Mouse (Mus musculus) hindbrain, embryonic 12.5 days (tissue): ENCODE data around the gene Eps8l3. TPM values are rescaled to one million over a fixed set of nuclear protein-coding genes. Genes with fewer than 3 reads are reported as not detected.
A peak's percentile ranks its signal among the peaks of the same experiment; 100 is the strongest.

Source experiments
- ATAC-seq: fragments of 200-750 bp; cut with Nextera tagmentation; 2 replicates; pipeline ENCODE4 v1.8.0; 2017; ENCODE audit warnings: moderate TSS enrichment; ENCODE audit not compliant: low FRiP score
- H3K27ac ChIP-seq: fragments of 300-500 bp; sonication (generic); 2 replicates; pipeline ENCODE4 v1.5.1; 2016; ENCODE audit warnings: mild to moderate bottlenecking
- H3K27me3 ChIP-seq: fragments of 300-500 bp; sonication (generic); 2 replicates; pipeline ENCODE4 v1.6.1; 2016; ENCODE audit warnings: mild to moderate bottlenecking
- H3K36me3 ChIP-seq: fragments of 300-500 bp; sonication (generic); 2 replicates; pipeline ENCODE4 v1.6.1; 2016; ENCODE audit warnings: mild to moderate bottlenecking
- H3K4me1 ChIP-seq: fragments of 300-500 bp; sonication (generic); 2 replicates; pipeline ENCODE4 v1.6.1; 2016
- H3K4me2 ChIP-seq: fragments of 300-500 bp; sonication (generic); replicated peaks from 2 replicates; pipeline ENCODE4 v1.6.1; 2016; ENCODE audit warnings: mild to moderate bottlenecking
- H3K4me3 ChIP-seq: fragments of 300-500 bp; sonication (generic); 2 replicates; pipeline ENCODE4 v1.5.1; 2016; ENCODE audit warnings: mild to moderate bottlenecking
- H3K9ac ChIP-seq: fragments of 300-500 bp; sonication (generic); 2 replicates; pipeline ENCODE4 v1.6.1; 2016; ENCODE audit warnings: mild to moderate bottlenecking, moderate library complexity
- H3K9me3 ChIP-seq: fragments of 300-500 bp; sonication (generic); replicated peaks from 2 replicates; pipeline ENCODE4 v1.6.1; 2016; ENCODE audit warnings: mild to moderate bottlenecking
- WGBS: fragments of 180-500 bp; shearing (Covaris S2); methylation state at CpG from one replicate; pipeline ENCODE4 v1.1.7; 2016; 5-methylcytosine and 5-hydroxymethylcytosine counted together
- polyA plus RNA-seq: library from polyadenylated mRNA; unstranded; fragments of >200 nt; fragmentation: Nextera tagmentation; extraction: Ambion mirVana; gene quantifications from 2 replicates; pipeline ENCODE4 v1.2.1, GENCODE M21; 2016

Gene Eps8l3
- polyA plus RNA-seq, 1 experiment from 2014 or later, result not detected

GRCm38 (mm10) chr3:107920348-107920747 lies 43.3 kb downstream of the Eps8l3 start:
- ATAC-seq, result no peak

GRCm38 (mm10) chr3:107925335-107925734 lies 48.3 kb downstream of the Eps8l3 start:
- Histone ChIP-seq H3K4me3 (no peak overlapping the region), H3K9me3 (no peaks in the 10 kb centered on the region), H3K4me2 (no peak overlapping the region), H3K27ac (no peak overlapping the region), H3K27me3 (no peaks in the 10 kb centered on the region), H3K9ac (no peak overlapping the region), H3K4me1 (peaks cover 8% of the 10 kb centered on the region), H3K36me3 (no peaks in the 10 kb centered on the region)
- no peak for ATAC-seq
- WGBS, result 93% methylated on average over 3 of the region's 3 CpGs

More at GRCm38 (mm10) chr3:107920348-107920747, 43.3 kb downstream of the Eps8l3 start:
- no peak overlapping the region for H3K27ac ChIP-seq
- no peak overlapping the region for H3K4me3 ChIP-seq
- H3K4me1 ChIP-seq, result no peaks in the 10 kb centered on the region
- no peak overlapping the region for H3K9ac ChIP-seq
- H3K4me2 ChIP-seq, result no peak overlapping the region
- H3K36me3 ChIP-seq, result no peaks in the 10 kb centered on the region
- WGBS, result 91% methylated on average over 5 of the region's 5 CpGs
- no peaks in the 10 kb centered on the region for H3K27me3 ChIP-seq
- H3K9me3 ChIP-seq, result no peaks in the 10 kb centered on the region

GRCm38 (mm10) chr3:107927841-107928240 lies 50.8 kb downstream of the Eps8l3 start:
- 69% methylated on average over 3 of the region's 3 CpGs for WGBS
- Histone ChIP-seq H3K9me3 (no peaks in the 10 kb centered on the region), H3K4me2 (no peak overlapping the region), H3K27me3 (no peaks in the 10 kb centered on the region), H3K4me3 (no peak overlapping the region), H3K9ac (no peak overlapping the region), H3K36me3 (no peaks in the 10 kb centered on the region), H3K27ac (no peak overlapping the region), H3K4me1 (peaks cover 23% of the 10 kb centered on the region)
- ATAC-seq, result no peak

GRCm38 (mm10) chr3:107928691-107929090 lies 51.7 kb downstream of the Eps8l3 start:
- Histone ChIP-seq H3K27ac (no peak overlapping the region), H3K4me2 (no peak overlapping the region), H3K4me1 (peaks cover 23% of the 10 kb centered on the region), H3K4me3 (no peak overlapping the region), H3K27me3 (no peaks in the 10 kb centered on the region), H3K36me3 (no peaks in the 10 kb centered on the region), H3K9ac (no peak overlapping the region), H3K9me3 (no peaks in the 10 kb centered on the region)
- no peak for ATAC-seq
- 89% methylated on average over 11 of the region's 11 CpGs for WGBS

GRCm38 (mm10) chr3:107929243-107929642 lies 52.2 kb downstream of the Eps8l3 start:
- Histone ChIP-seq H3K4me1 (peaks cover 23% of the 10 kb centered on the region), H3K27ac (no peak overlapping the region), H3K4me2 (no peak overlapping the region), H3K9ac (no peak overlapping the region), H3K27me3 (no peaks in the 10 kb centered on the region), H3K9me3 (no peaks in the 10 kb centered on the region), H3K4me3 (no peak overlapping the region), H3K36me3 (no peaks in the 10 kb centered on the region)
- ATAC-seq, result no peak
- WGBS, result 85% methylated on average over 4 of the region's 4 CpGs

- Histone ChIP-seq H3K36me3 (no peaks in the 10 kb centered on the region), H3K4me3 (no peak overlapping the region), H3K9ac (no peak overlapping the region), H3K27me3 (no peaks in the 10 kb centered on the region), H3K9me3 (no peaks in the 10 kb centered on the region), H3K4me2 (no peak overlapping the region), H3K27ac (no peak overlapping the region), H3K4me1 (peaks cover 23% of the 10 kb centered on the region)
- 89% methylated on average over 4 of the region's 4 CpGs for WGBS
- no peak for ATAC-seq
These were observed 52.7 kb downstream of the Eps8l3 start for GRCm38 (mm10) chr3:107929731-107930130.

GRCm38 (mm10) chr3:107931134-107931533 lies 54.1 kb downstream of the Eps8l3 start:
- Histone ChIP-seq H3K4me3 (peak overlapping the region; percentile 23), H3K9me3 (no peaks in the 10 kb centered on the region), H3K4me1 (peaks cover 23% of the 10 kb centered on the region), H3K9ac (peak overlapping the region; percentile 55; the same call in 1 of the 2 replicates), H3K4me2 (peak overlapping the region; percentile 52), H3K27ac (peak overlapping the region; percentile 89), H3K36me3 (no peaks in the 10 kb centered on the region), H3K27me3 (no peaks in the 10 kb centered on the region)
- 62% methylated on average over 2 of the region's 2 CpGs for WGBS
- ATAC-seq, result peak; percentile 60; the same call in 1 of the 2 replicates

- Histone ChIP-seq H3K4me3 (peak within 1 kb of the TSS; percentile 23), H3K4me1 (peaks cover 23% of the 10 kb centered on the region), H3K36me3 (no peaks in the 10 kb centered on the region), H3K27ac (peak within 1 kb of the TSS; percentile 89), H3K27me3 (no peaks in the 10 kb centered on the region), H3K9ac (peak within 1 kb of the TSS; percentile 55; the same call in 1 of the 2 replicates), H3K4me2 (peak within 1 kb of the TSS; percentile 52), H3K9me3 (no peaks in the 10 kb centered on the region)
- peak; percentile 98 for ATAC-seq
- WGBS, result 3% methylated on average over 10 of the region's 10 CpGs
These were observed 54.6 kb downstream of the Eps8l3 start, which contains the start of gene Gstm7 for GRCm38 (mm10) chr3:107931670-107932069. Gene Gstm7, minus strand, starts transcription at chr3:107931817.

GRCm38 (mm10) chr3:107932128-107932527 lies 55.1 kb downstream of the Eps8l3 start:
- Histone ChIP-seq H3K27me3 (no peaks in the 10 kb centered on the region), H3K4me1 (peaks cover 23% of the 10 kb centered on the region), H3K36me3 (no peaks in the 10 kb centered on the region), H3K9me3 (no peaks in the 10 kb centered on the region), H3K4me3 (no peak overlapping the region), H3K9ac (no peak overlapping the region), H3K4me2 (no peak overlapping the region), H3K27ac (no peak overlapping the region)
- 73% methylated on average over 6 of the region's 6 CpGs for WGBS
- ATAC-seq, result peak; percentile 35

GRCm38 (mm10) chr3:107935268-107935667 lies 58.2 kb downstream of the Eps8l3 start:
- Histone ChIP-seq H3K4me1 (peaks cover 22% of the 10 kb centered on the region), H3K9ac (no peak overlapping the region), H3K4me3 (no peak overlapping the region), H3K27me3 (no peaks in the 10 kb centered on the region), H3K9me3 (no peaks in the 10 kb centered on the region), H3K27ac (no peak overlapping the region), H3K4me2 (no peak overlapping the region), H3K36me3 (no peaks in the 10 kb centered on the region)
- ATAC-seq, result no peak
- 87% methylated on average over 3 of the region's 3 CpGs for WGBS

GRCm38 (mm10) chr3:107935888-107936287 lies 58.9 kb downstream of the Eps8l3 start:
- no peak overlapping the region for H3K4me3 ChIP-seq
- WGBS, result 68% methylated on average over 3 of the region's 3 CpGs

GRCm38 (mm10) chr3:107939403-107939802 lies 62.4 kb downstream of the Eps8l3 start:
- H3K9ac ChIP-seq, result no peak overlapping the region
- no peaks in the 10 kb centered on the region for H3K9me3 ChIP-seq
- peaks cover 16% of the 10 kb centered on the region for H3K4me1 ChIP-seq
- no peak for ATAC-seq
- H3K27ac ChIP-seq, result no peak overlapping the region
- H3K36me3 ChIP-seq, result no peaks in the 10 kb centered on the region
- no peak overlapping the region for H3K4me3 ChIP-seq
- H3K27me3 ChIP-seq, result peaks cover 3% of the 10 kb centered on the region; the same call in 1 of the 2 replicates
- 65% methylated on average over 3 of the region's 3 CpGs for WGBS
- no peak overlapping the region for H3K4me2 ChIP-seq

More at GRCm38 (mm10) chr3:107935888-107936287, 58.9 kb downstream of the Eps8l3 start:
- Histone ChIP-seq H3K9me3 (no peaks in the 10 kb centered on the region), H3K27me3 (no peaks in the 10 kb centered on the region), H3K4me2 (no peak overlapping the region), H3K36me3 (no peaks in the 10 kb centered on the region), H3K27ac (no peak overlapping the region), H3K4me1 (peaks cover 18% of the 10 kb centered on the region), H3K9ac (no peak overlapping the region)
- ATAC-seq, result no peak

- no peak overlapping the region for H3K4me3 ChIP-seq
- H3K27me3 ChIP-seq, result peaks cover 3% of the 10 kb centered on the region; the same call in 1 of the 2 replicates
- H3K9ac ChIP-seq, result no peak overlapping the region
- peaks cover 16% of the 10 kb centered on the region for H3K4me1 ChIP-seq
- no peaks in the 10 kb centered on the region for H3K36me3 ChIP-seq
- no peak overlapping the region for H3K27ac ChIP-seq
- no peak overlapping the region for H3K4me2 ChIP-seq
- no peaks in the 10 kb centered on the region for H3K9me3 ChIP-seq
- WGBS, result 79% methylated on average over 4 of the region's 4 CpGs
- ATAC-seq, result no peak
These were observed 62.8 kb downstream of the Eps8l3 start for GRCm38 (mm10) chr3:107939830-107940229.
